Mouse (Mus musculus) heart, postnatal 14 days (tissue): Measurements from ENCODE around the gene Itpkb. TPM values are rescaled to one million over a fixed set of nuclear protein-coding genes. Genes with fewer than 3 reads are reported as not detected.

Source experiments
- DNase-seq, 2 experiments: peaks; one replicate each; pipeline ENCODE4 v3.0.0; 2021 to 2022
- intact Hi-C: fragments of 180-260 bp; cut with DNase I; formaldehyde crosslinking; loops from one replicate; pipeline ENCODE4 v1.15.1; 2025
- long read RNA-seq, 2 experiments: library from polyadenylated mRNA; stranded (forward); transcript quantifications; one replicate each; pipeline ENCODE4 v2.0.0; 2021
- total RNA-seq, 2 experiments: library from RNA; stranded (reverse); gene quantifications; 2 replicates each; pipeline ENCODE4 v1.2.3; 2021

The Itpkb gene
- 10 to 100 TPM; 76.8 to 79.6 TPM for total RNA-seq
- long read RNA-seq, experiment 1, partial matches to known transcripts, result 4 of 19 reads
- long read RNA-seq, experiment 1, other reads (novel, unspliced or antisense), result 15 of 19 reads
- long read RNA-seq, experiment 2, full-length matches to known transcripts, result 2 of 11 reads
- long read RNA-seq, experiment 2, partial matches to known transcripts, result 2 of 11 reads
- long read RNA-seq, experiment 2, other reads (novel, unspliced or antisense), result 7 of 11 reads

DNA sequence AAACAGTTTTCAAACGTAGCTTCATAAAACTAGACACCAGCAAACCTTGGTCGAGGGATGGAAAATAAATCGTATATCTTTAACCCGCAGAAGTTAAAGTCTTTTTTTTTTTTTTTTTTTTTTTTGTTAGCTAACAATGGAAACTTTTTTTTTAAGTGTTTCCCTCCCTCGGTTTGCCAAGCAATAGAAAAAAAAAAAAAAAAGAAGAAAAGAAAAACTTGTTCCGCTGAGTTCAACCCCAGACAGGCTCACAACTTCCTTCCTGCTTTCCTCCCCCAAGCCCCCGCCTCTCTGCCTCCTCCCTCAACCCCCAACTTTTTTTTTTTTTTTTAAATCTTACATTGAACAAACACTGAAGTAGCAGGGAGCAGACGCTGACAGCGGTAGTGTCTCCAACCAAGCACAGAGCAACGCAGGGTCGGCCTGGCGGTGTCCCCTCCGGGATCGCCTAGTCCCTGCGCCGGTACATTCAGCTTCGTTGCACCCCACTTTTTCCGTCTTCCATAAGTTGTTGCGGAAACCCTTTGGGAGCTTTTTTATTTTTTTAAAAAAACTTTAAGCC lies at the start of gene Itpkb:
Gene Itpkb (plus strand): TSS at position 341 of the 562 bp plus-strand sequence.
- intact Hi-C loops, result loop anchor here (5.0 kb wide), 2 partner anchors 37 to 92 kb away; no protein-coding TSS in a partner anchor
- DNase-seq, result peak; percentile 77 to 78

DNA sequence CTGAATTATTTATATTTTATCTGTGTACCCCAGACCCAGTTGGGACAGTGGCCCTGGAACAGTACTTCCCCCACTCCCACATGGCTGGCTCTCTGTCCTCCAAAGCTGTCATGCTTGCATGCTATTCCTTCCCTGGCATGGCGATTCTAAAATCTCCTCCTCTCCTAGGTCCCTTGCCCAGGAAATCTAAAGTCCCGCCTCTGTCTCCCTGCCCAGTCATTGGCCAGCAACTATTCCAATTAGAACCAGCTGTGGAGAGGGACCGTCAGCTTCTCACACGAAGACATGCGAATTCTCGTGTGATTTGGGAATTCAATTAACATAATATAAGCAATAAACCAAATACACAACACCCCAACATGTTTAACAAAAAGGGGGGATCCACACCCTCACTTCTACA lies 47.7 kb upstream of the Itpkb start:
- intact Hi-C loops, result no loop called here
- no peak for DNase-seq

DNA sequence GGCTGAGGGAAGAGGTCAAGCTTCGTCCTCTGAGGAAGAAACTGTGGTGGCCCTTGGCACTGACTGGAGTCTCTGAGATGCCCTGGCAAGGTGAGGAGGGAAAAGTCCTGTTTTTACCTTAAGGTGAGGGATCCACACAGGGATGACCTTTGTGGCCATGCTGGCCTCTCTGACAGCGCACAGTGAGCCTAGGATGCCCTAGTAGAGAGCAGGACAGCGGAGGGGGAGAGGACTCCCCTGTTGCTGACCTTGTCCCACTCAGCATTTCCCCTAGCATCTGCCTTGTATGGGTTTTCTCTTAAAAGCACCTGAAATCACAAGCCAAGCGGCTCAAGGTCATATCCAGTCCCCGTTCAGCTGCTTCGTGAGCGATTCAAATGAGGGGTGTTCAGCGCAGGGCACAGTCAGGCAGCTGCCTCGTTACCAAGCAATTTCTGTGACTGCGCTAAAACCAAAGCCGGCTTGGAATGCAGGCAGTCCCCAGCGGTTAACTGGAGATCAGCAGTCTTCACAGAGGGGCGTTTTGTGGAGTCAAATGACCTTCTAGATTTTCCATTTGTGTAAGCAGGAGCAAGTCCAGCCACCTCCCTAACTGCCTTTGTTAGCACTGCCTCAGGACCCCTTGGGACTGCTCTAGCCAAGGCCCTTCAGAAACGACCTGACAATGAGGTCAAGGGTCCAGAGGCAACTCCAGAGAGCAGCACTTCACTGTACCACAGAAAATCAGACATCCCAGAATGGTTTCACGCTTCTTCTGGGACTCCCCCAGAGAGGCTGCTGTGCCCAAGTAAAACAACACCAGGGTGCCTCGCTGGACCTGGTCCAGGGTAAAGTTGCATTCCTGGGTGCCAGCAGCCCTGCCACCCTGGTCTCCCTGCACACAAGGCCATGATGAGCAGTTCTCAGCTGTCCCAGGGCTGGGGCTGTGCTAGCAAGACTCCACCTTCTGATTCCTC lies 46.2 kb upstream of the Itpkb start:
- intact Hi-C loops, result no loop called here
- no peak for DNase-seq

DNA sequence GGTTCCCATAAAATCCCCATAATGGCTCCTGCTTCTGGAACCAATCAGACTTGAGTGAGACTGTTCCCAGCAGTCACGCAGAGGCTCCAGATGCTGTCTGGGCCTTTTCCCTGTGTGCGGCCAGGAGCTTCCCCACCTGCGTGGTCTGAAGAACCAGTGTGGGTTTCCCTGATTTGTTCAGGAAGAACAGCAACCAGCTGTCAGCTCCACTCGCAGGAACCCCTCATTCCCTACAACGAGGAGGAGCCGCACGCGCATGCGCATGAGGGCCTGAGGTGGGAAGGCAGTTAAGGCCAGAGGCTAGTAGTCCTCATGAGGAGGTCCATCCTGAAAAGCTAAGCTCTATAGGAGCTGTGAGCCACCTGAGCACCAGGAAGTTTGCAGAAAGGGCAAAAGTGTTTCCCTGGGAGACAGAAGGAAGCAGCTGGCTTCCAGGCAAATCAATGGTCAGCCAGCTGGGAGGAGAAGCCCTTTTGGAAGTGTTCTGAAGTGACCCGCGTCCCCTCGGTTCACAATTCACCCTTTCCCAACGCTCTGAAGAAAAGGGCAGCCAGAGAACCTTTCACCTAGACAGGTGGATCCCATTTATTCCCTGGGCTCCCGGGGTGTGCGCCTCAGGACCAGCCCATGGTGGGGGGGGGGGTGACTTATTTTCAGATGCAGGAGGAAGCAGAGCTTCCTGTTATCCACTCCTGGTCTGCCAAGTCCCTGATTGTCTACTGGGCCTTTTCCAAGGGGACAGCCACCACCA lies 44.0 kb upstream of the Itpkb start:
- intact Hi-C loops, result no loop called here
- DNase-seq, result peak; percentile 65 to 66

DNA sequence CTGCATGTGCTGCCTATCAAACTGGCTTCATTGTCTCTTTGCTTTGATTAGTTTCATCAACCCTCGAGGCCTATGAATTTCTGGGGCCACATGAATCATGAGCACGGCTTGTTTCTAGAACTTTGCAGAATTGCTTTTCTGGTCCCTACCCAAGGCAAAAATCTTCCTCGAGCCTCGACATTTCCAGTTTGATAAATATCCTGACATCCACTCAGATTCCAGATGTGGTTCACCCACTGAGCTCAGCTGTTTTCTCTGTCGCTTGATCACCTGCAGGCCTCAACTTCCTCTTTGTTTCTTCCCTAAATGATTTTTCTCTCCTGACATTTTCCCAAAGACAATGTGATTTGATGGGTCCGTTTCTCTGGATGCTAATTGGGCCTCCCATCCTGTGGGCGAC lies 42.1 kb upstream of the Itpkb start:
- intact Hi-C loops, result no loop called here

DNA sequence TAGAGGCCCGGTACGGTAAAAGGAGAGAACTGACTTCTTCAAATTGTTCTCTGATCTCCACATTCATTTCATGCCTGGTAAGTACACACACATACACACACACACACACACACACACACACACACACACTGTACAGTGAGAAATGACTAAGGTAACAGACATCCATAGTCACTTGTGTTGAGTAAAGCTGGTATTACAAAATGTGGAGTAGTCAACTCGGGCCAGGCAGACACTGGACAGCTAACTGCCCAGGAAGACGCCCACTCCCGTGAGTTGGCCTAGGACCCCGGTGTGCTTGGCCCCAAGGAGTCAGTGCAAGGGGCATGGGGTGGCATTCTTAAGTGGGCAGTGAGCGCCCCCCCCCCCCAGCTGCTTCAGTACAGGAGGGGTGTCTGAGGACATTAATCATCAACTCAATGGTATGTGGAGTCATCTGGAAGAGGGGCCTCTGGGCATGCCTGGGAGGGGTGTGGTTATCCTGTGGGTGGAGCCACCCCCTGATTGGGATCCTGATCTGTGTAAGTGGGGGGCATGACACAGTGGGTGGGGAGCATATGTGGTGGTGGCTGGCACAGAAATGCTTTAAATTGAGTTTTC lies 41.3 kb upstream of the Itpkb start:
- intact Hi-C loops, result no loop called here

More for the DNA sequence above, 42.1 kb upstream of the Itpkb start:
- no peak for DNase-seq

DNA sequence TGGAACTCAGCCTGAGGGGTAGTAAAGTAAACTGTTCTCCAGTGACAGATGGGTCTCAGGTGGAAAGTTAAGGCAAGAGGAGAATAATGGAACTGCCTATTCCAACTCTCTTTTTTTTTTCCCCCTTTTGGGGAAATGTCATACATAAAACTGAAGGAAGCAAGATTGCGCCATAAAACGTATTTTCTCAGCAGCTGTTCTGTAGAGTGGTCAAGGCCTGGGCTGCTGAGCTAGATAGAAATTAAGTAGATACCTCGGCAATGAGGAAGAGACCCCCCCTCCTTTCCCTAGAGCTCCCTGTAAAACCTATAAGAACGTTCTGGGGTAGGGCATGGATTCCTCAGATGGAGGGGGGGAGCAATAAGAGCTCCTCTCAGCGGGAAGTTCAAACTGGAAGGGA lies 40.5 kb upstream of the Itpkb start:
- intact Hi-C loops, result no loop called here
- DNase-seq, result no peak

More for the DNA sequence above, 41.3 kb upstream of the Itpkb start:
- no peak for DNase-seq

DNA sequence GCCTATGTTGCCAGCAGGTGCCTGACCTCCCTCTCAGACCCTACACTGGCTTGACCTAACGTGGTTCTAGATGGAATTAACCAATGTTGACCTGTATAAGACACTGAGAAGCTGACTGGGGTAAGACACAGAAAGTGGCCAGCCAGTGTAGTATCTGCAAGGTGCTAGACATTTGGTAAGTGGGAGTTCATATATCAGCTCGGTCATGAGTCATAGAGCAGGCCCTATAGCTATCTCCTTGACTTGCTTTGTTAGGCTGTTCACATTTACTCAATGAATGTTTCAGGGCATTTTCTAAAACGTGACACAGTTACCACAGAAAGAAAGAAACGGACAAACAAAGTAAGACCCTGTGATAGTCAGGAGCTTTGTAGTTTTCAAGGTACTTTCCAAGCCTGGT lies 39.9 kb upstream of the Itpkb start:
- DNase-seq, result no peak
- intact Hi-C loops, result no loop called here

DNA sequence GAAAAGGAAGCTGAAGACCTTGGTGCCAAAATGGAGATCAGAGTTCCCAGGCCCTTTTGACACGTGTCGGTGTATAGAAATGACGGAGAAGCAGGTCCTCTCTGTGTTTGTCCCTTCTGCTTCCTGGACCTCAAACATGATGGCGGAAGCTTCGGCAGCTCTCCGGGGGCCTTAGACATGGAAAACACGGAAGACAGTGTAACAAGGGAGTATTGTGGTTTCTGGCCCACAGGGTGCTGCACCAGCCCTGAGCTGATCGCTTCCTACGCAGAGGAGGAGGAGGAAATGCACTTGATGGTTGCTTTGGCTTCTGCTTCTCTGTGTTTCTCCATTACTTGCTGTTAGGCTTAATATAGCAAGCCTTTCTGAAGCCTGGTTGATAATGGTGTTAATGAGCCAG lies 34.2 kb upstream of the Itpkb start:
- DNase-seq, result no peak
- intact Hi-C loops, result no loop called here

DNA sequence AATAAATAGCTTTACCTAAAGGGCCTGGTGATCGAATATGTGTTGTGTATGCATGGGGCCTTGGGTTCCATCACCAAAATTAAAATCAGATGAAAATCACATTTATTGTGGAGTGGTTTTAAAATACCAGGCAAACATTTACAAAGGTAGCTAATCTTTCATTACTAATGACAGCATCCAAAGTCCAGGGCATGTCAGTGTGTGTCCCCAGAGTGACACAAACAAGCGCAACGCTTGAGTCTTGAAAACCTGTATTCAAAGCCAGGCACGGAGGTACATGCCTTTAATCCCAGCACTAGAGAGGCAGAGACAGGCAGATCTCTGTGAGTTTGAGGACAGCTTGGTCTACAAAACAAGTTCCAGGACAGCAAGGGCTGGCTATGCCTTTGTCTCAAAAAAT lies 30.6 kb upstream of the Itpkb start:
- intact Hi-C loops, result no loop called here
- DNase-seq, result no peak

DNA sequence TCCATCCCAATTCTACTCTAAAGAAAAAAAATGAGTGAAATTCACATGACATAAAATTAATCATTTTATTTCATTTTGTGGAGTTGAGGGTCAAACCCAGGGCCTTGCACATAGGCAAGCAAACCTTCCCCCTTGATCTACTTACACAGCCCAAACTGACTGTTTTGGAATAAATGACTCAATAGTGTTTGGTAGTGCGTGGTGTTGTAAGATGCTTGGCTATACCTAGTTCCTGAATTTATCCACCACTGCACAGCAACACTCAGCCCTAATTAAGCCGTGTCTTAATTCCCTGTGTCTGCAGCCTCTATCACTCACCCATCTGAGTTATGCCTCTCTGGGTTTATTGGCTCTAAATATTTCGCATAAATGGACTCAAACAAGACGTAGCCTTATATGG lies 30.0 kb upstream of the Itpkb start:
- intact Hi-C loops, result no loop called here
- DNase-seq, result no peak

DNA sequence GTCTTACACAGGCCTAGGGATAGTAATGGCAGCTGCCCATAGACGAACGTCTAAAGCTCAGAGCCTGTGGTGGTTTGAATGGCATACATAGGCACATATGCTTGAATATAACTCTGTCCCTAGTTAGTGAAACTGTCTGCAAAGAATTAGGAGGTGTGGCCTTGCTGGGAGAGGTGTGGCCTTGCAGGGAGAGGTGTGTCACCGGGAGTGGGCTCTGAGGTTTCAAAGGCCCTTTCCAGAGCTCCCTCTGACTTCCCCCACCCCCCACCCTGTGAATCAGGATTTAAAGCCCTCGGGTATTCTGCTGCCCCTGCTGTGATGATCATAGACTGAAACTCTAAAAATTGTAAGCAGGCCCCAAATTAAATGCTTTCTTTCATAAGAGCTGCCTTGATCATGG lies 29.3 kb upstream of the Itpkb start:
- intact Hi-C loops, result no loop called here
- no peak for DNase-seq

DNA sequence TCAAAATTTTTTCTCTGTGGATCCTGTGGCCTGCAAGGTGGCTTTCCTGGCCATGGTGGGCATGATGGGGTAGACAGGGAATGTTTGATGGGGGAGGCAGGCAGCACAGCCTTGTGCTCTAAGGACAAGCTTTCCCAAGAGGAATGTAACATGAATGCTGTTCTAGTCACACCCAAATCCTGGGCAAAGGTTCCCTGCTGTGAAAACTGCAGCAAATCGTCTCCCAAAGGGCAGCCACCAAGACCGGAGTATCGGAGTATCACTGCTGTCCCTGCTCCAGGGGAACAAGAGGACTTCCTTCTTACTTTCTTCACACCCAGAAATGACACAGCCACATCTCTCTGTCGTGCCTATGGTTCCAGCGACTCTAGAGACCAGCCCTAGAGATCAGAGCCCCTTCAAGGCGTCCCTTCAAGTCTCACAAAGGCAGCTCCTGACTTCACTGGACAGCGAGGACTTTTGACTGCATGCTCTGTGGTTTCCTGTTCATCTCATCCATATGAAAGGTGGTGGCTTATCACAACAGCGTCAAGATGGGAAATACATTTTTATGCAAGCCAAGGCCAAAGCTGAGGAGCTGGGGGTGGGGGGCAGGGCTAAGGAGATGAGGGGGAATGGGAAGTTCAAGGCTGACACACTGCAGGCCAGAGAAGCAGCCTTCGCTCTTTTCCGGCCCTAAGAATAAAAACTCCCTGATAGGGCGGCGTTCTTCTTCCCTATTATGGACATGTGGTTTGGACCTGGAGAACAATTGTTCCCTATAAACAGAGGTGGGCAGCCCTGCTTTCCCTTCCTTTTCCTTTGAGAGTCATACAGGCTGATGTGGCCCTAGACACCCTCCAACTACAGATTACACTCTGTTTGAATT lies 27.8 kb upstream of the Itpkb start:
- intact Hi-C loops, result no loop called here

DNA sequence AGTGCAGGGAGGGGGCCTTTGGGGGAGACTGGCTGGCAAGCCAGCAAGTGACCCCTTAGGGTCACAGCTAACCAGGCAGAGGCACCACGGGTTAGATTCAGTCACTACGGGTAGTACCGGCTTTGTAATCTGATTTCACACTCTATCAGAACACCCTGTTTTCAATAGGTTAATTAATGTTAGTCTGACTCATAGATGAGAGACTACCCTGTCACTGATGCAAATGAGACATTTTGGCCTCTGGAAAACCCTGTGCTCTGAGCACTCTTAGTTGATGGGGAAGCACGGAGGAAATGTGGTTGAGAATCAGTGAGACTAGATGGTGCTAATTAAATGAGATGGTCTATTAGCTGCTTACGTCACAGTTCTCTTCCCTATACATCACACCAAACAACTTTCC lies 26.7 kb upstream of the Itpkb start:
- intact Hi-C loops, result no loop called here
- no peak for DNase-seq

More for the DNA sequence above, 27.8 kb upstream of the Itpkb start:
- DNase-seq, result no peak

DNA sequence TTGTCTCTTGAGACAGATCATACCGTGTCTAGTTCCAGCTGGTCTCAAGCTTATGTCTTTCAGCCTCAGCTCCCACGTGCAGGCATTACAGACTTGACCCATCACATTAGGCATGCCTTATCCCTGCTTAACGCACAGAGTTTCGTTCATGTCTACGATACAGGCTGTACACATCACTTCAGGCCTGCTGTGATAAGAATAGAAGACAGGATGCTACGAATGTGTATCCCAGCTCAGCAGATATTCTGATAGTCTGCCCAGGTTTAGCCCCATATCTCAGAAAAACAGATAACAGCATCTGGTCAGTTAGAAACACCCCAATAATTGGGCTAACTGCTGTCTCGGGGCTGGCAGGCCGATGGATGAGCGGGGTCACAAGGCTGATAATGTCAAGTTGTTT lies 23.4 kb upstream of the Itpkb start:
- no peak for DNase-seq
- intact Hi-C loops, result no loop called here

DNA sequence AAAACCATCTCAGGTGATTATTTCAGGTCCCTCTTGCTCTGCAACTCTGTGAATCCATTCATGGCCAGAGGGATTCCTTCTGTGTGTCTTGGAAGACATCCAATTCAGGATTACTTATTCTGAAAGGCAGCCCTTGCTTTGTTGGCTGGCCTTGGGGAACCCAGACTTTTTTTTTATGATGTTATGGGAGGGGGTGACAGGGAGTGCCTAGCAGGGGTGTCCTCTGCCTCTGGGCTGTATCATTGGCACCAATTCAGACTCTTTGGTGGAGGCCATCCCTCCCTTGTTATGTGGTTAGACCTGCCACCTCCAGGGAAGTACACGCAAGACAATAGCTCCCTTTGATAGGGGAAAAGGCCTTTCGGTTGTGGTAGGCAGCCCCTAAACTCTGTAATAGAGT lies 22.6 kb upstream of the Itpkb start:
- intact Hi-C loops, result no loop called here
- DNase-seq, result no peak

DNA sequence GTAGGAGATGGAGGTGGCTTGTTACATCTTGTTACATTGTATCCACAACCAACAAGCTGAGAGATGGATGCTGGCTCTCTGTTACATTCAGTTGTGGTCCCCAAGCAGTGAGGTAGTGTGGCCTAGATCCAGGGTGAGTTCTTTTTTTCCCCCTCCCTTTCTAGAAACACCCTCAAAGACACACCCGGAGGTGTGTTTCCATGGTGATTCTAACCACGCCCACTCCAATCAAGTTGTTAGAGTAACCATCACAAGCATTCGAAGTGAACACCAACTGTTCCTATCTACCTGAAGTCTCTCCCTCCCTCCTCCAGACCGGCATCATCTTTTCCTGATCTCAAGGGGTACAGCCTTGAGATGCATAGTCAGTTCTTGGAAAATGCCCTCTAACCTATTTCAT lies 21.4 kb upstream of the Itpkb start:
- intact Hi-C loops, result no loop called here
- DNase-seq, result no peak

DNA sequence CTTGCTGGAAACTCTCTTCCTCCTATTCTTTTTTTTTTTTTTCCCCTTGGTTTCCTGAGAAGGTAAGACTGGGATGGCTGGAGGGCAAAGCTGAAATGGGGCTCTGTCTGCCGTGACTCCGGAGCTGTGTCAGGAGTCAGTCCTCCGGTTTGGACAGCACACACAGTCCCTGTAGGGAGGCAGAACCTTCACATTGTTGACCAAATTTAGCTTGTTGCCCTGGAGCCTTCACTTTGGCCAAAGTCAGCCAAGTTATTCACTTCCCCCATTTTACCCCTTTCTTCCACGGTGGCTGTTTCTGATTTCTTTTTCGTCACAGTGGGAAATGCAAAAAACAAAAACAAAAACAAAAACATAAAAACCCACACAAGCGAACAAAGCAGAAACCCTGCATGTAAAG lies 18.0 kb upstream of the Itpkb start:
- DNase-seq, result no peak
- intact Hi-C loops, result no loop called here

DNA sequence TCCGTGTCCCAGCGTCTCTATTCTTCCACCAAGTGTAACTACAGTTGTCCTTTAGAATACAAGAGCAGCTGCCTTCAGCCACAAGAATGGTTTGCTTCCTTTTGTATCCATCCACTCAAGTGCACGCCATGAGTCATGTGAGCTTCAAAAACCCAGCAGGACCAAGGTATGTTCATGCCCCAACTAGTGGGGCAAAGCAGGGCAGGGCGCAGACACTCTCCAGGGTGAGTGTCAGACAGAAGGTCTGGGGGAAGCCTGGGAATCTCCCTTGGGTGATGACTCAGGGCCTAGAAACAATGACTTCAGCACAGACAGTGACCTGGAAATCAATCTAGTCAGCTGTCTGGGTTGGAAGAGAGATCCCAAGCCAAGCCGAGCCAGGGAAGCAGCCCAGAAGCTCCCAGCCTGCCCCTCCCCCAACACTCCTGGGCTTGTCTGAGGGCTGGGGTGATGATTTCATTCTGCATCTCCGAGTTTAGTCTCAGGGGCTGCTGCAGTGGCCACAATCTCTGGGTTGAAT lies 17.4 kb upstream of the Itpkb start:
- intact Hi-C loops, result no loop called here
- DNase-seq, result peak; percentile 79 to 81
